Mouse (Mus musculus): ENCODE results near the gene Prdm1.

Prdm1 gene

GRCm38 (mm10) chr10:44457791-44458533 lies 70.3 kb downstream of the Prdm1 start:
- no peak for DNase-seq (ENCODE audit: low read depth in 1 of 2, low spot score in 2 of 2)

DNA sequence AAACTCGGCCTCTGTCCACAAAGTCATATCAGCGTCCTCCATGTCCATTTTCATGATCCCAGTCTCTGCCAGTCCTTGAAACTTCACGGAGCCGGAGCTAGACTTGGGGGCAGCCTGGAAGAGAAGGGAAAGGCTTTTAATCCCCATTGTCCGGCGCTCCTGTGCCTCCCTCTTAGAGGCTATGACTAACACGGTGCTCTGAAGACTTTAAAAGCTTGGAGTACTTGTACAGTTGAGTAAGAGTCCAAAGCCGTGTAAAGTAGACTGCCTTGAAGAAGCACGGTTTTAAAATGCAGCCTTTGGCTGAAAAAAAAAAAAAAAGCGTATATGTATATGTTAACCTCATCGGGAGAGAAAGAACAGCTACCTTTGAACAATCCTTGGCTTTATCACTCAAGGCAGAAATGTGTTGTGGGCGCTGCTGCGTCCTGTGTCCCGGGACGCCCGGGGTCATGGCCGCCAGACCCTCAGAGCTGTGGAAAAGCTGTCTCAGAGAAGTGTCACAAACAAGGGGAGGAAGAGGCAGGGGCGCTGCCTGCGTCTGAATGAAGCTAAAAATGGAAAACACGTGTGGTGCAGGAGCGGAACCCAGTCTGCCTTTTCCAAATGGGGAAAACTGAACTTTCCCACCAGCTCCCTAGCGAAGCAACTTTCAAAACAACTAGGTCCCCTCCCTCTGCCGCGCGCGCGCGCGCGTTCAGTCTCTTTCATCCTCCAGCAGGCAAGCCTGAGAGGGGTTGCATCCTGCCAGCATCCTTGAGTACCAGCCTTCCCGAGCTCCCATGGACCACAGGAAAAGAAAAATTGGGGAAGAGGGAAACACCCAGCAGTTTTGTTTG lies 71.3 kb downstream of the Prdm1 start:
- DNase-seq (ENCODE audit: low read depth in 1 of 2, low spot score in 2 of 2) = no peak

DNA sequence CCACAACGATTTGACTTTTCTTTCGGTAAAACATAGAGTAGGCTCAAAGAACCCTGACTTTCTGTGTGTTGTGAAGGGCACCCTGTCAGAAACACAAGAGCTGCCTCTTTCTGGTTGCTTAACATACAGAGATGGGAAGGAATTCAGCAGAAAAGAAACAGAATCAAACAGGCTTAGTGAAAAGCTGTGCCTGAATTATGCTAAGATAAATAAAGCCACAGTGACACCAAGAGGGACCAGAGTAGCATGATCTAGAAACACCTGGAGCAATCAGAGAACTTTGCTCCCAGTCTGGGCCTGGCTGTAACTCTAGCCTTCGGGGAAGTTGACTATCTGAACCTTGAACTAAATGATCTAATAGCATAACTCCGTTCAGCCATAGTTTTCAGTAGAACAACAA lies 73.5 kb downstream of the Prdm1 start:
- no peak for DNase-seq (ENCODE audit: low read depth in 1 of 2, low spot score in 2 of 2)

- no peak for DNase-seq (ENCODE audit: low read depth in 1 of 2, low spot score in 2 of 2)
Observed at GRCm38 (mm10) chr10:44454111-44454510, 74.2 kb downstream of the Prdm1 start.

DNA sequence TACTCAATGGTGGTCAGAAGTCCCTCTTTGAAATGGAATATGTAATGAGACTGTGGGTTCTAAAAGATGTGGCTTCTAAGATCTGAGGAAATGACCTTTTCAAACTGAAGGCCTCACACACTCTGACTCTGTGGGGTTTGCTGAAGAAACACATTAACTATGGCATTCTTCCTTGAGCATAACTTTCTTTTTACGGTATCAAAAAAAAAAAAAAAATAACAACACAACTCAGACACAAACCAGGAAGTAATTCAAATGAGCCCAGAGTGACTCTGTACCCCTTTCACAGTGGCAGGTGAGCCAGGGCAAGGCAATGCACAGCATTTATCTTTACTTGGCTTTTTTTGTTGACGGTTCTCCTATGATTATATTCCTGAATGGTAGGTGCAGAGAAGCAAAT lies 77.5 kb downstream of the Prdm1 start:
- no peak for DNase-seq (ENCODE audit: low read depth in 1 of 2, low spot score in 2 of 2)

- no peak for DNase-seq (ENCODE audit: low read depth in 1 of 2, low spot score in 2 of 2)
Observed at GRCm38 (mm10) chr10:44450108-44450507, 78.2 kb downstream of the Prdm1 start.

- no peak for DNase-seq (ENCODE audit: low read depth in 1 of 2, low spot score in 2 of 2)
Observed at GRCm38 (mm10) chr10:44449666-44450065, 78.6 kb downstream of the Prdm1 start.

- no peak for DNase-seq (ENCODE audit: low read depth in 1 of 2, low spot score in 2 of 2)
Observed at GRCm38 (mm10) chr10:44448165-44448564, 80.1 kb downstream of the Prdm1 start.

- no peak for DNase-seq (ENCODE audit: low read depth in 1 of 2, low spot score in 2 of 2)
Observed at GRCm38 (mm10) chr10:44447406-44448139, 80.7 kb downstream of the Prdm1 start.

DNA sequence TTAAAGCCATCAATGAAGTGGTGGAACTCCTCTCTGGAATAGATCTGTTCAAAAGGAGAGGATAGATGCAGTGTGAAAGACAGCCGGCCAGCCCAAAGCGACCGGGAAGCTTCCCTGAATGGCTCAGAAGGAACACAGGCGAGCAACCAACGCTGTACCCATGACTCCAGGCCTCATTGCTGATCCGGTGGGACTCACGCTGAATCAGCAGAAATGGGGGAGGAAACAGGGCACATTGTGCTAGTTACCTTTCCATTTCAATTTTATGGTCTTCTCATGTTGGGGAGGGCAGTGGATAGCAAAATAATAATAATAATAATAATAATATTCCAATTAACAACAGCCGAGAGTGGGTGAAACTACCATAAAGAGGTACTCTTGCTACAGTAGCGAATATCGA lies 81.3 kb downstream of the Prdm1 start:
- no peak for DNase-seq (ENCODE audit: low read depth in 1 of 2, low spot score in 2 of 2)

GRCm38 (mm10) chr10:44444415-44444814 lies 83.9 kb downstream of the Prdm1 start:
- no peak for DNase-seq (ENCODE audit: low read depth in 1 of 2, low spot score in 2 of 2)

DNA sequence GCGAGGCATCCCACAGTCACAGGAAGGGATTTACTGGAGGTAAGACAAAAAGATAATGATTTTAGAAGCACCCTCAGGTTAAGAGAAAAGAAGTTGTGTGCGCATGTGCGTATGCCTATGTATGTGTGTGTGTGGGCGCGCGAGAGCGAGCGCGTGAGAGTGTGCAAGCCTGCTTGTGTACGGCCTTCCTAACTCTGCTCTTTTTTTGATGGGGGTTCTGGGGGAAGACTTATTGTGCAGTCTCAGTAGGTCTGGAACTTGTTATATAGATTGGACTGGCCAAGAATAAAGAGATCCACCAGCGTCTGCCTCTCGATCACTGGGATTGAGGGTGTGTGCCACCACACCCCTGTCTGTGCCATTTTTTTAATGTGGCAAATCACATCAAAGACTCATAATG lies 84.6 kb downstream of the Prdm1 start:
- no peak for DNase-seq (ENCODE audit: low read depth in 1 of 2, low spot score in 2 of 2)

DNA sequence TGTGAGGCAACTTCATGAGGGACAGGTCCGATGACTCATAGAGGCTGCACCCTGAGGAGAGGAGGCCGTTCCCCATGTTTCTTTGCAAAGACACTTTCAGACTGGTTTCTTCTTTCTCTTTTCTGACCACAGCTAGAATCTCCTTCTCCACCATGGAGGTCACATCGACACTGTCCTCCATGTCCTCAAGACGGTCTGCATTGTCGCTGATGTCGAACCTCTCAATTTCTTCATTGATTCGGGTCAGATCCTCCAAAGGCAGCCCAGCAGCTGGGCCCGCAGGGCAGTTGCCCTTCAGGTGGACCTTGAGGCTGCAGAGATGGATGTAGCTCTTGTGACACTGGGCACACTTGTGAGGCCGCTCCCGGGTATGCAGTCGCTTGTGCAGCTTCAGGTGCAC lies 88.6 kb downstream of the Prdm1 start:
- no peak for DNase-seq (ENCODE audit: low read depth in 1 of 2, low spot score in 2 of 2)

DNA sequence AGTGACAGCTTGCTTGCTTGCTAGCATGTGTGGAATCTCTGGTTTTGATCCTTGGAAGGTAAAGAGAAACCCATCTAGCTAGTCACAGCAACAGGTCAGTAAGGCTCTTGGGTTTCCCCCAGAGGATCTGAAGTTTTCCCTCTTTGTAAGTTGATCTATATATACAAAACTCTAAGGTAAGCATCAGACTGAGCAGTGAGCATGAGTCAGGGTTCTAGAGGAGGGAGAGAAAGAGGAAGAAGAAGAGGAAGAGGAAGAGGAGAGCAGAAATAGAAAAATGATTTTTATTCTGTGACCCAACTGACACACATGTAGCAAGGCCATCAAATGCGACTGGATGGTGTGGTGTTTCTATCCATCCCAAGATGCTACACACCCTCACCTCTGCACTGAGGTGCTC lies 90.7 kb downstream of the Prdm1 start:
- DNase-seq (ENCODE audit: low read depth in 1 of 2, low spot score in 2 of 2) = no peak

- no peak for DNase-seq (ENCODE audit: low read depth in 1 of 2, low spot score in 2 of 2)
Observed at GRCm38 (mm10) chr10:44435956-44436355, 92.3 kb downstream of the Prdm1 start.

DNA sequence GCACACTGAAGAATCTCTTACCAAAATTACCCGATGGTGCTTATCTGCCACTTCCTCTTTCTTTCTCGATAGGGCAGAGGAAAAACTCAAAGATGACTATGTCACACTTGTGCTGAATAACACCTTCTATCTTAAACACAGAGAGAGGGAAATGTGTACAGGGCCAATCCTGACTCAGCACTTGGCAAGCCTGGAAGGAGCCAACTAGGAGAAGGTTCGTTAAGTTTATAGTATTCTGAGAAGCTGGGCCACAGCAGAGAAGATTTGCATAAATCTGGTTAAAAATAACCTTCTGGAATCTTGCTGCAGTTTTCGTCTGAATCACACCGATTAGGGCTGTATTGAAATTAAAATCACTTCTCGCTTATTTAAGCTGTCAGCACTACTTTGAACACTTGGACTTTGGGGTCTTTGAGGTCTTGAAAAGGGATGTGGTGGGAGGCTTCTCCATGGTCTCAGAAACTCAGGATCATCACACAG lies 93.6 kb downstream of the Prdm1 start:
- no peak for DNase-seq (ENCODE audit: low read depth in 1 of 2, low spot score in 2 of 2)

- DNase-seq (ENCODE audit: low read depth in 1 of 2, low spot score in 2 of 2) = no peak
Observed at GRCm38 (mm10) chr10:44432235-44432634, 96.1 kb downstream of the Prdm1 start.

DNA sequence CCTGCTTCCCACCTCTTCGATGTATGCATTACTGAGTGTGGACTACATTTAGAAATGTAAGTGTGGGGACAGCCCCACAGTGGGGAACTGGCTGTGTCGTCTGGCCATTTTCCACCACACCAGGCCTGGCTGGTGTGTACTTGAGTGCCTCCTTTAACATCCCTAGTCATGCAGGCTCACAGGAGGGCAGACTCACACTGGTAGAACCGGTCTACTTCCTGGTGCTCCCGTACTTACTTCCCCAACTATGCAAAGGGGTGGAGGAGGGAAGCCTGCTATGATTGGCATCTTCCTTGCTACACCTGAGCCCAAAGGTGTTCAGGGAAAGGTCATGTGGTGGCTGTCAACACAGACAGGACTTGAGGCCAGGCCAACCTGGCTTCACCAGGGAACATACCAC lies 96.6 kb downstream of the Prdm1 start:
- DNase-seq (ENCODE audit: low read depth in 1 of 2, low spot score in 2 of 2) = no peak

- DNase-seq (ENCODE audit: low read depth in 1 of 2, low spot score in 2 of 2) = no peak
Observed at GRCm38 (mm10) chr10:44429177-44429888, 99.0 kb downstream of the Prdm1 start.

DNA sequence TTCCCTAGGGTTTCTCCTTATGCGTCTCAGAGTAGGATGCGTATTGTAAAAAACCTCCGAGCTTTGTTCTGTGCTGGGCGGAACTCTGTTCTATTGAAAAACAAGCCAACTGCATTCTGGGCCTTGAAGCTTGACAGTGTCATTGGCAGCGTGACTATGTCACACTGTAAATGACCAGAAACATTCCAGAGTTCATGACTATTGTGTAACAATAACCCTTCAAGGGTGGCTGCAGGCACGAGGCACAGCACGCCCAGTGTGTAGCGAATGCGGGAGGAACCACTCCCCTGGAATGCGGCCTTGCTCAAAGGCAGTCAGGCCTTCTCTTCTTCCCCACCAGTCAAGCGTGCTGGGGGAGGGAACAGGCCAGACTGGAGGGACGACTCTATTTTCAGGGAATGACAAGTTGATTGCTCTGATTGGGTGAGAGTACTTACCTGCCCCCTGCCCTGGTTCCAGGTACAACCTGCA lies 100.4 kb downstream of the Prdm1 start:
- DNase-seq (ENCODE audit: low read depth in 1 of 2, low spot score in 2 of 2) = peak in 1 of 2 experiments; percentile 7

DNA sequence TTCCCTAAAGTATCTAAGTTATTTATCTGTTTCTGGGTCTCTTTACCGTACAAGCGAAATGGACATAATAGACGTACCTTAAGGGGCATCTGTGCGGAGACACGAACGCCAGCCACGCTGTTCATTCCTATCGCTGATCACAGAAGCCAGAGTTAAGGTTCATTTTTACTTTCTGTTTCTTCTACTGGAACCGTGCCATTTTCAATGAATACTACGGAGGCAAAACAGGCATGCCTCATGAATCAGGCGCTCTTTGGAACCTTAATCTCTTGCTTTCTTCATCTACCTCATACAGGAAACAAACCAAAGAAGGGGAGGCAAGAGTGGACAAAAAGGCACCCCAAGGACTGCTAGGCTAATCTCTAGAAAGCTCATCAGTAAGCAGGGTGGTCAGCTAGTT lies 100.9 kb downstream of the Prdm1 start:
- no peak for DNase-seq (ENCODE audit: low read depth in 1 of 2, low spot score in 2 of 2)
